ENCODE assay signal across 8 mouse cellular contexts in the genomic region with DNA sequence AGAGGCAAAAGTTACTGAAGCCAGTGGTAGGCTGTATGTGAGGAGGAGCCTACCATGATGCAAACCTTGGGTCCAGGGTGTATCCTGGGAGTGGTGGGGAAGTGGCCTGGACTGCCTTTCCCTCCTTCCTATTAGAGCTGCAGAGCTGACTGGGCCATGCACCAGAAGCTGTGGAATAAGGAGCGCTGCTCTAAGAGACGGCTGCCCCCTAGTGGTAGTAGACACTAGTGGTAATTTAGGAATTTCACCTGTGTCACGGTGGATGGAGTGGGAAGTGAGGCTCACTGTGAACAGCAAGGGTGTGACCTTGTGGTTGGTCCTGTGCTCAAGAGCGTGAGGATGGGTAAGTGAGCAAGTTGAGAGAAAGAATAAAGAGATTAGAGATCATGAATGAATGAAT. TPM values are rescaled to one million over a fixed set of nuclear protein-coding genes. Genes with fewer than 3 reads are reported as not detected.
DNase-seq lines count a peak whose midpoint lies in the region; ATAC-seq and TF ChIP-seq lines count a peak whose summit lies in the region.

No protein-coding gene starts in this region.

- no peaks in the 10 kb centered on the region for H3K9me3 ChIP-seq in forebrain, embryonic 14.5 days (replicated peaks; ENCODE audit: control insufficient read depth, low read length)
- H3K9me3 ChIP-seq in forebrain, embryonic 15.5 days, result no peaks in the 10 kb centered on the region
- no peaks in the 10 kb centered on the region for H3K9me3 ChIP-seq in ES-E14 (ENCODE audit: control insufficient read depth, insufficient read depth, low read depth, low read length)
- H3K9me3 ChIP-seq in kidney, postnatal 0 days (replicated peaks; ENCODE audit: low read length), result no peaks in the 10 kb centered on the region

- no peak for ATAC-seq in forebrain, embryonic 14.5 days
- ATAC-seq in forebrain, embryonic 15.5 days (replicated peaks), result no peak
- ATAC-seq in kidney, postnatal 0 days (replicated peaks; ENCODE audit: low FRiP score, low read depth), result peak; percentile 29

- no peak overlapping the region for H3K4me3 ChIP-seq in forebrain, embryonic 14.5 days (ENCODE audit: low read depth, low read length)
- H3K4me3 ChIP-seq in forebrain, embryonic 15.5 days, result no peak overlapping the region
- H3K4me3 ChIP-seq in ES-E14 (ENCODE audit: insufficient read depth in 1 of 2, low read depth in 1 of 2, low read length in 2 of 2, poor library complexity in 1 of 2, severe bottlenecking in 1 of 2), result no peak overlapping the region
- H3K4me3 ChIP-seq in kidney, postnatal 0 days (replicated peaks; ENCODE audit: low read depth, low read length), result no peak overlapping the region
- no peak overlapping the region for H3K4me3 ChIP-seq in lung, adult 2 months (replicated peaks; ENCODE audit: extremely low read depth, low read depth, low read length)

- H3K27ac ChIP-seq in forebrain, embryonic 14.5 days (ENCODE audit: low read depth, low read length), result no peak overlapping the region
- no peak overlapping the region for H3K27ac ChIP-seq in forebrain, embryonic 15.5 days (replicated peaks)
- H3K27ac ChIP-seq in ES-E14 (ENCODE audit: insufficient read depth, low read depth, low read length, poor library complexity, severe bottlenecking), result no peak overlapping the region
- no peak overlapping the region for H3K27ac ChIP-seq in kidney, postnatal 0 days

- H3K27me3 ChIP-seq in forebrain, embryonic 14.5 days (replicated peaks; ENCODE audit: control insufficient read depth, insufficient read depth, low read length), result peaks cover 34% of the 10 kb centered on the region
- peaks cover 32% of the 10 kb centered on the region for H3K27me3 ChIP-seq in forebrain, embryonic 15.5 days
- peaks cover 15% of the 10 kb centered on the region for H3K27me3 ChIP-seq in kidney, postnatal 0 days (ENCODE audit: insufficient read depth, low read length)

- TF ChIP-seq CTCF in kidney, postnatal 0 days (IDR thresholded peaks at IDR 0.05; ENCODE audit: low read depth), result peak; percentile 92
- peak; percentile 69 for TF ChIP-seq CTCF in lung, adult 2 months (IDR thresholded peaks at IDR 0.05; ENCODE audit: insufficient read depth, low read length)

- DNase-seq in forebrain, embryonic 14.5 days (ENCODE audit: low spot score), result peak; percentile 82
- DNase-seq in ES-E14 (ENCODE audit: low read depth, low spot score), result peak; percentile 82
- peak; percentile 77 for DNase-seq in cerebellum, adult 11-12 months
- peak; percentile 79 for DNase-seq in gastrocnemius, adult 18-20 months (ENCODE audit: low spot score)
- peak; percentile 93 for DNase-seq in kidney, postnatal 0 days (ENCODE audit: low spot score)
- DNase-seq in lung, adult 2 months, result peak; percentile 56
- DNase-seq in right cerebral cortex, postnatal 14 days, result peak; percentile 81

- no peaks in the 10 kb centered on the region for H3K36me3 ChIP-seq in forebrain, embryonic 14.5 days (ENCODE audit: control insufficient read depth, insufficient read depth, low read length)
- H3K36me3 ChIP-seq in forebrain, embryonic 15.5 days, result no peaks in the 10 kb centered on the region
- H3K36me3 ChIP-seq in ES-E14 (ENCODE audit: control insufficient read depth, insufficient read depth, low read length, poor library complexity, severe bottlenecking), result peaks cover 6% of the 10 kb centered on the region; the same call in 1 of the 2 replicates
- no peaks in the 10 kb centered on the region for H3K36me3 ChIP-seq in kidney, postnatal 0 days (ENCODE audit: insufficient read depth, low read length)

- H3K4me2 ChIP-seq in forebrain, embryonic 14.5 days (ENCODE audit: low read length), result no peak overlapping the region
- no peak overlapping the region for H3K4me2 ChIP-seq in forebrain, embryonic 15.5 days (replicated peaks)
- H3K4me2 ChIP-seq in kidney, postnatal 0 days (ENCODE audit: low read length), result no peak overlapping the region

- peaks cover 4% of the 10 kb centered on the region; the same call in 1 of the 2 replicates for H3K4me1 ChIP-seq in forebrain, embryonic 14.5 days (ENCODE audit: control insufficient read depth, insufficient read depth, low read length)
- H3K4me1 ChIP-seq in forebrain, embryonic 15.5 days, result peaks cover 11% of the 10 kb centered on the region
- H3K4me1 ChIP-seq in ES-E14 (ENCODE audit: control insufficient read depth in 2 of 2, insufficient read depth in 2 of 2, low read length in 2 of 2, poor library complexity in 1 of 2), result no peaks in the 10 kb centered on the region
- peaks cover 6% of the 10 kb centered on the region for H3K4me1 ChIP-seq in kidney, postnatal 0 days (replicated peaks; ENCODE audit: insufficient read depth, low read length)
- peaks cover 4% of the 10 kb centered on the region for H3K4me1 ChIP-seq in lung, adult 2 months (ENCODE audit: control insufficient read depth, insufficient read depth, low read length)

- in situ Hi-C loops in ES-E14 (cut with MboI; ENCODE audit: low sequenced_read_pairs in 2 of 2, unreplicated experiment in 2 of 2), result loop anchor here in 1 of 2 experiments (10.0 kb wide), 1 partner anchor 143 kb away; no protein-coding TSS in a partner anchor

- H3K9ac ChIP-seq in forebrain, embryonic 14.5 days (ENCODE audit: low read length), result no peak overlapping the region
- H3K9ac ChIP-seq in forebrain, embryonic 15.5 days (replicated peaks), result no peak overlapping the region
- no peak overlapping the region for H3K9ac ChIP-seq in ES-E14 (ENCODE audit: insufficient read depth, low read depth, low read length, poor library complexity, severe bottlenecking)
- H3K9ac ChIP-seq in kidney, postnatal 0 days (ENCODE audit: low read depth, low read length), result no peak overlapping the region

- TF ChIP-seq POLR2A in lung, adult 2 months (IDR thresholded peaks at IDR 0.05; ENCODE audit: borderline replicate concordance, extremely low read depth, low read depth, low read length), result no peak

- 12% methylated on average over 4 of the region's 4 CpGs for WGBS in forebrain, embryonic 14.5 days
- WGBS in forebrain, embryonic 15.5 days, result 13% methylated on average over 4 of the region's 4 CpGs
- 16% methylated on average over 4 of the region's 4 CpGs for WGBS in kidney, postnatal 0 days
- 13% methylated on average over 4 of the region's 4 CpGs for WGBS in lung, adult 2 months

TF ChIP-seq in ES-E14, 5 proteins besides CTCF, POLR2A, EP300 and RAD21:
- peak; percentile 35; the same call in 1 of the 2 replicates for TF ChIP-seq ZC3H11A (IDR thresholded peaks at IDR 0.05; ENCODE audit: borderline replicate concordance, low read depth, low read length)
- no peak for TF ChIP-seq HCFC1 (IDR thresholded peaks at IDR 0.05; ENCODE audit: borderline replicate concordance, insufficient read depth, low read length)

RNA-seq across cellular contexts. Expression of gene Rasd2, which starts 4.2 kb away (rescaled TPM):
- polyA plus RNA-seq in forebrain, embryonic 14.5 days (2014; fragmentation: Nextera tagmentation; extraction: Ambion mirVana), result 0.52 and 0.94 TPM in 2 replicates
- polyA plus RNA-seq in forebrain, embryonic 15.5 days (2015; fragmentation: Nextera tagmentation; extraction: Ambion mirVana), result 0.80 and 1.4 TPM in 2 replicates
- total RNA-seq in ES-E14 (2012; rRNA removed), result 2.1 TPM in 2 replicates
- 10 to 100 TPM; 65.5 to 99.9 TPM for total RNA-seq in gastrocnemius, adult 18-20 months (2021)
- polyA plus RNA-seq in kidney, postnatal 0 days (2015; fragmentation: Nextera tagmentation; extraction: Ambion mirVana), result 1.4 and 1.5 TPM in 2 replicates
- polyA plus RNA-seq in lung, adult 2 months (2012; rRNA removed), result 3.6 and 5.9 TPM in 2 replicates
